Mouse (Mus musculus) brain, embryonic 14.5 days (tissue): Measurements from ENCODE around the gene Zfp64.
A peak's percentile ranks its signal among the peaks of the same experiment; 100 is the strongest.

Experiments used
- CTCF ChIP-seq: fragments of 200-500 bp; IDR thresholded peaks from 2 replicates; pipeline ENCODE4 v1.5.1; 2012; ENCODE audit warnings: inconsistent platforms, mild to moderate bottlenecking, moderate library complexity, borderline replicate concordance; ENCODE audit not compliant: insufficient read depth, insufficient read length; ENCODE audit errors: extremely low read depth
- POLR2A ChIP-seq: fragments of 200-500 bp; IDR thresholded peaks from 2 replicates; pipeline ENCODE4 v1.6.1; 2012; ENCODE audit warnings: mild to moderate bottlenecking, inconsistent platforms, borderline replicate concordance; ENCODE audit not compliant: poor library complexity, insufficient read depth, insufficient read length, severe bottlenecking; ENCODE audit errors: extremely low read depth

- peak; percentile 49 for TF ChIP-seq CTCF
- no peak for TF ChIP-seq POLR2A
Measured at GRCm38 (mm10) chr2:168979742-168980141, 24.4 kb upstream of the Zfp64 start.
